Mouse (Mus musculus): ENCODE results near the gene Actr3. TPM values are rescaled to one million over a fixed set of nuclear protein-coding genes. Genes with fewer than 3 reads are reported as not detected.

The Actr3 gene
- 100 to 1,000 TPM; 172 to 175 TPM for total RNA-seq (2021)
- long read RNA-seq, experiment 1, transcript Actr3-202 (12 exons, 2,565 nt) = major isoform, 78 of 86 reads
- long read RNA-seq, experiment 1, partial matches to known transcripts = 3 of 86 reads
- long read RNA-seq, experiment 1, other reads (novel, unspliced or antisense) = 3 of 86 reads
- long read RNA-seq, experiment 2, transcript Actr3-202 (12 exons, 2,565 nt) = major isoform, 154 of 198 reads
- long read RNA-seq, experiment 2, partial matches to known transcripts = 22 of 198 reads
- long read RNA-seq, experiment 2, other reads (novel, unspliced or antisense) = 18 of 198 reads

GRCm38 (mm10) chr1:125435369-125436135 lies at the start of gene Actr3:
Gene Actr3 (minus strand): TSS chr1:125435727.
- peak; percentile 99 for DNase-seq (ENCODE audit: low spot score in 2 of 2)

GRCm38 (mm10) chr1:125482459-125483287 lies 47.1 kb upstream of the Actr3 start:
- no peak for DNase-seq (ENCODE audit: low spot score in 2 of 2)

- no peak for DNase-seq (ENCODE audit: low spot score in 2 of 2)
Measured at GRCm38 (mm10) chr1:125481842-125482241, 46.3 kb upstream of the Actr3 start.

GRCm38 (mm10) chr1:125478588-125478987 lies 43.1 kb upstream of the Actr3 start:
- no peak for DNase-seq (ENCODE audit: low spot score in 2 of 2)

DNA sequence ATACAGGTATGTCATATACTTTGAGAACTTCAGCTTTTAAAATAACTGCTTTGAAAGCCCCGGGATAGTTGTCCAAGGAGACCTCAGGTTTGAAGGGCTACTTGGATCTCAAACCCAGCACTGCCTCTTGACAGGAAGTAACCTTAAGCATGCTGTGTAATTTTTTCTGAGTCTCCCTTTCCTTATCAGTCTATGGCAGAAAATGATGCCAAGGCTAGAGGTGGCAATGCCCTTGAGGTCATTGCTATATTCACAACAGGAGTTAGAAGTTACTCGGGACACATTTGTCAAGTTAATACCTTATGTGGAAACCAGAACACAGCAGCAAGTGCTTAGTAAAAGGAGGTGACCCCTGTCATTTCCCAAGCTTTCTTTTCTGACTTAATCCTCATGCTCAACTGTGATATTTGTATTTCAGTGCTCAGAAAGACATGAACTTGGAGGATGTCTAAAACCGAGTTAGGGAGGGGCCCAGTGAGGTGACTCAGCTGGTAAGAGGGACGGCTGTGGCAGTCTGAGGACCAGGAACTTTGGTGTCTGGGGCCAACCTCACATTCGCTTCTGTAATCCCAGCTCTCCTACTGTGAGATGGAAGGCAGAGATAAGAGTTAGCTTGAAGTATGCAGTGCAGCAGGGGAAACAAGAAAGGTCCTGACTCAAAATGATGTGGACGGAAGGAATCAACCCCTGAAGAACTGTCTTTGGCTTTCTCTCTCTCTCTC lies 40.6 kb upstream of the Actr3 start:
- DNase-seq (ENCODE audit: low spot score in 2 of 2) = no peak

DNA sequence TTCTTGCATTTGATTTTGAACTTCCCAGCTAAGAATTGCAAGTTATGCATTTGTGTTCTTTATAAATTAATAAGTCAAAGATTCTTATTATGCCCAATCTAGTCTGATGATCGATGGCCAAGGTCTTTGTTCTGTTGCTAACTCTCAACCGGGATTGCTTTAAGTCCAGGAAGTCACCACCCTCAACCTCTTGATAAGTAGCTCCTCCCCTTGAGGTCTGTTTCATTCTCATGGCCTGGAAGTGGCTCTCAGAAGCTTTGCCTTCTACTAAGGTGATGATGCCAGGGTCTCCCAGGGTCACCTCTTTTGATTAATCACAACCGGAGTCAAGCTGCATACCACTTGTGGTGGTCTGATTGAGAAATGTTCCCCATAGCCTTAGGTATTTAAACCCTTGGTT lies 38.3 kb upstream of the Actr3 start:
- no peak for DNase-seq (ENCODE audit: low spot score in 2 of 2)

DNA sequence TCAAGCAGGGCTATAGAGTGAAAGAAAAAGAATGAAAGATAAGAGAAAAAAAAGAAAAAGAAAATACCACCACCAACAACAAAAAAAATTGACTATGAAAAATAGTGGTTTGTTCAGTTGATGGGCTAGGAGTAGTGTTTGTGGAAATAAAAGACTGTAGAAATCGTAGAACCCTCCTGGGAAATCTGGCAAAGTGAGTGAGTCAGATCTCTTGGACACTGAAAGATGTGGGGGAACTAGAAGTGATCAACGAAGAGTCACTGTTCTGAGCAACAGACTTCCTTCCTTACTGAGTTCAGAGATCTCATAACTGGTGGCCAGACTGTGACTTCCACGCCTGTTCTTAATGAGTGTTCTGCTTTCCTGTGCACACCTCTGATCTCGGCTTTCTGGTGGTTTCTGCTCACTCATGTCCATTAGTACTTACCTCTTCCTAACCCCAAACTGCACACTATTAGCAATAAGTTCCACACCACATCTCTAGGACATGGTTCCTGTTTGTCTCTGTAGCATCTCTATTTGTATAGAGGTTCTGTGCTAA lies 37.7 kb upstream of the Actr3 start:
- no peak for DNase-seq (ENCODE audit: low spot score in 2 of 2)

- DNase-seq (ENCODE audit: low spot score in 2 of 2) = no peak
Measured at GRCm38 (mm10) chr1:125470805-125471648, 35.5 kb upstream of the Actr3 start.

DNA sequence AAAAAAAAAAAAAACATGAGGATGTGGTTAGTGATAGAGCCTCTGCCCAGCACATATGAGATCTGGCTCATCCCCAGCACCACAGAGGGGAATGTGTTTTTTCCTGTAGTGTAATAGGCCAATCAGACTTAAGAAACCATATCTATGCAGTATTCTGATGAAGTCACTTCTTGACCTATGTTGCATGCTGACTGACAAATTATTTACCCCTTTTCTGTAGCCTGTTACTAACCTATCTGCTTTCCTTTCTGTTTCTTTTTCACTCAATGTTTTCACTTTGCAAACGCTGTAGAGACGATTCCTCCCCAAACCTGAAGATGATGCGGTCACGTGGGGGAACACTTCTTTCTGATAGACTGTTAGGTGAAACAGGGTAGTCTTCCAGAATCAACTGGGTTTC lies 32.4 kb upstream of the Actr3 start:
- no peak for DNase-seq (ENCODE audit: low spot score in 2 of 2)

- DNase-seq (ENCODE audit: low spot score in 2 of 2) = no peak
Measured at GRCm38 (mm10) chr1:125466621-125467257, 31.2 kb upstream of the Actr3 start.

- no peak for DNase-seq (ENCODE audit: low spot score in 2 of 2)
Measured at GRCm38 (mm10) chr1:125464011-125464410, 28.5 kb upstream of the Actr3 start.

GRCm38 (mm10) chr1:125463349-125463748 lies 27.8 kb upstream of the Actr3 start:
- no peak for DNase-seq (ENCODE audit: low spot score in 2 of 2)

DNA sequence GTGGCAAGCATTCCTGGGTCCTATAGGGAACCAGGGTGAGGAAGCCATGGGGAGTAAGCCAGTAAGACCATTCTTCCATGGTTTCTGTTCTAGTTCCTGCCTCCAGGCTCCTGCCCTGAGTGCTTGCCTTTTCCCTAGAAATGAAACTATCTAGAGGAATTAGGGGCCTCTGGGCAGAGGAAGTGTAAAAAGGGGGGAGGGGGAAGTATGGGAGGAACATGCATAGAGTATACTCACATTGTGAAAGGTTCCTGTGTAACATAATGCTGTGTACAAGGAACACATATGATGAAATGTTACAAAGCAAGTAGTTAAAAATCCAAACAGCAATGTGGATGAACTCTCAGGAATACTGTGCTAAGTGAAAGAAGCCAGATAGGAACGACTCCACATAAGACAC lies 27.4 kb upstream of the Actr3 start:
- no peak for DNase-seq (ENCODE audit: low spot score in 2 of 2)

DNA sequence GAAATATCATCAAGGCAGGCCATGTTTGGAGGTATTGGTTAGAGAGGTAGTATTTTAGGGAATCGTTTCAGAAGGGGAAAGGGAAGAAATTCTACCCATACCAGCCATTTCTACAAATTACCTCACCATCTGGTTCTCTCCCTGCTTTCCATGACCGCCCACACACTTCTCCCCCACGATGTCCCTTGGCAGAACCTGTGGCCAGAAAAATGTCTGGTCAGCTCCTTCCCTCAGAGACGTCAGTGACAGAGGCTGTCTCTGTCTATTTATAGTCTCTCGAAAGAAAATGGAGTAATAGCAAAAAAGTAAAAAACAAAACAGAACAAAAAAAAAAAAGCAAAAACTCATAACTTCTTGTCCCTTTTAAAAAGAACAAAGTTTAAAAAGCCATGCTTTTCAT lies 23.0 kb upstream of the Actr3 start:
- no peak for DNase-seq (ENCODE audit: low spot score in 2 of 2)

GRCm38 (mm10) chr1:125455128-125455527 lies 19.6 kb upstream of the Actr3 start:
- DNase-seq (ENCODE audit: low spot score in 2 of 2) = no peak

DNA sequence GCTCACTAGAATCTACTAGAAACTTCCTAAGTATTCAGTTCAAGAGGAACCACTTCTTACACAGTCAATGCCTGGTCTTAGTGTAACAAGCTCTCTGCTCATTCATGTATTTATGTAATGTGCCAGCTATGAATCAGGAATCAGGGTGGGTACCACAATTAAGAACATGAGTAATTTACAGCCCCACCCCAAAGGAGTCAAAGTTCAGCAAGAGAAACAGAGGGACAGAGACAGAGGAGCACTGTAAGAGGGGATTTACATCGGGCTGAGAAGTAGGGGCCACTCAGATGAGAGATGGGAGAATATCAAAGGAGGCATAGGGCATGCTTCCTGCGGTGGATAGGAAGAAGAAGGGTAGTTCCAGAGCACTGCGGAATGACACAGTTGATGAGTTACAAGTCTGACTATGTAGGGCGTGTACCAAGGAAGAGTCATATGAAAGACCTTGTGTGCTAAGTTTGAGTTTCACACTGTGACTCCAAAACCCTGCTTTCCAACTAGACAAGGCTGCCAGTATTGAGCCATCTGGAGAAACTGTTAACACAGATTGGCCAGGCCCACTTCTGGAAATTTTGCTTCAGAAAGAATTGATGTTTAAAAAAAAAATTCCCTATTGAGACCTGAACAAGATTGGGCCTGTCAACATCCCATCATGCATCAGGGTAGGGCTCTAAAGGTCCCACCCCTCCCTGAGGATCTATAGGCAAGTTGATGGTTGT lies 14.9 kb upstream of the Actr3 start:
- DNase-seq (ENCODE audit: low spot score in 2 of 2) = no peak

DNA sequence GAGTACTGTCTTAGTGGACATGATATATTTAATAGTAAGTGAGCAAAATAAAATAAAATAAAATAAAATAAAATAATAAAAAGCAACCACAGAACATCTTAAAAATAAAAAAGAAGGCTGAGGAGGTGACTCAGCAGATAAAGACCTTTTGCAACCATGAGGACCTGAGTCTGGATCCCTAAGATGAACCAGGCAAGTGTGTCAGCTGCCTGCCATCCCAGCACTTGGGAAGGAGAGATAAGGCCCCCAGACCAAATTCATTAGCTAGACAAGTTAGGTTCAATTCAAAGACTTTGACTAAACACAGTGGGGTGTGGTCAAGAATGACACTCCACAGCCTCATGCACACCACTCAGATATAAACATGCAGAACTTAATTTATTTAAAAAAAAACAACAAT lies 12.4 kb upstream of the Actr3 start:
- no peak for DNase-seq (ENCODE audit: low spot score in 2 of 2)

DNA sequence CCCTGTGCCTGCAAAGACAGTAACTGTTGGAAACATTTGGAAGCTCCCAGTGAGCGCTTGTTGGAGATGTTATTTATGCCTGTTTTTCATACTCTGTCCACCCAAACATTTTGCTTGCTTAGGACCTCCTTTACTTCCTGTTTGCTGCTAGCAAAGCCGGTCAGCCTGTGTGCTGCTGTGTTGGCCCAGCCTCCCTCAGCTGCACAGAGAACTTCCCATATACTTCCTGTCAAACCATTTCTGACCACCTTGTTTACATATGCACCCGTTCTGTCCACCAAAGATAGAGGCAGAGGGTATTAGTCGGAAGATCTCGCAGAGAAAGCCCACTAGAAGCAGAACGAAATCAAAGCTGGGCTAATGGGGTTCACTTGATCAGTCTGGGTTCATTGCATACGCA lies 6.2 kb upstream of the Actr3 start:
- no peak for DNase-seq (ENCODE audit: low spot score in 2 of 2)

- DNase-seq (ENCODE audit: low spot score in 2 of 2) = no peak
Measured at GRCm38 (mm10) chr1:125441251-125441650, 5.7 kb upstream of the Actr3 start.
